In genomic region chr3:101885041-101885440, GRCm38 (mm10) we compare ENCODE assay signal across 14 mouse cellular contexts. TPM values are rescaled to one million over a fixed set of nuclear protein-coding genes. Genes with fewer than 3 reads are reported as not detected.
A peak's percentile ranks its signal among the peaks of the same experiment; 100 is the strongest.
DNase-seq lines count a peak whose midpoint lies in the region; ATAC-seq and TF ChIP-seq lines count a peak whose summit lies in the region.
"Had no signal": no experiment of that assay in that cellular context is flagged by ENCODE, and none has a peak within 500 bp of the region (broad histone marks: within the 10 kb centered on the region; RNA-seq: fewer than 3 reads in every experiment).

No protein-coding gene starts in this region.

- H3K4me2 ChIP-seq in hindbrain, embryonic 14.5 days (replicated peaks), result no peak overlapping the region
- H3K4me2 ChIP-seq in hindbrain, embryonic 12.5 days (replicated peaks), result no peak overlapping the region
- no peak overlapping the region for H3K4me2 ChIP-seq in midbrain, embryonic 14.5 days (ENCODE audit: low read length)
- H3K4me2 ChIP-seq in midbrain, embryonic 11.5 days, result no peak overlapping the region
- H3K4me2 ChIP-seq in hindbrain, postnatal 0 days (ENCODE audit: low read depth, low read length), result no peak overlapping the region
- H3K4me2 ChIP-seq in stomach, embryonic 16.5 days (ENCODE audit: low read depth, low read length), result no peak overlapping the region
- H3K4me2 ChIP-seq: liver, embryonic 15.5 days had no signal

- H3K4me3 ChIP-seq in hindbrain, embryonic 14.5 days (replicated peaks; ENCODE audit: low read length), result no peak overlapping the region
- H3K4me3 ChIP-seq in hindbrain, embryonic 12.5 days, result no peak overlapping the region
- H3K4me3 ChIP-seq in midbrain, embryonic 14.5 days (replicated peaks; ENCODE audit: low read depth, low read length), result no peak overlapping the region
- H3K4me3 ChIP-seq in midbrain, embryonic 11.5 days (ENCODE audit: low read depth, low read length), result no peak overlapping the region
- H3K4me3 ChIP-seq in hindbrain, postnatal 0 days (ENCODE audit: low read length), result no peak overlapping the region
- H3K4me3 ChIP-seq in stomach, embryonic 16.5 days (replicated peaks; ENCODE audit: low read length), result no peak overlapping the region
- H3K4me3 ChIP-seq: liver, embryonic 15.5 days had no signal

- no peaks in the 10 kb centered on the region for H3K27me3 ChIP-seq in hindbrain, embryonic 14.5 days (ENCODE audit: control insufficient read depth, insufficient read depth, low read length)
- no peaks in the 10 kb centered on the region for H3K27me3 ChIP-seq in hindbrain, embryonic 12.5 days
- H3K27me3 ChIP-seq in midbrain, embryonic 14.5 days (ENCODE audit: control insufficient read depth, insufficient read depth, low read length), result no peaks in the 10 kb centered on the region
- H3K27me3 ChIP-seq in midbrain, embryonic 11.5 days (ENCODE audit: control insufficient read depth, insufficient read depth, low read length), result no peaks in the 10 kb centered on the region
- H3K27me3 ChIP-seq in hindbrain, postnatal 0 days (ENCODE audit: insufficient read depth, low read length), result no peaks in the 10 kb centered on the region
- H3K27me3 ChIP-seq in stomach, embryonic 16.5 days (ENCODE audit: control insufficient read depth, insufficient read depth, low read length), result no peaks in the 10 kb centered on the region
- H3K27me3 ChIP-seq: liver, embryonic 15.5 days had no signal

- H3K36me3 ChIP-seq in hindbrain, embryonic 14.5 days (replicated peaks; ENCODE audit: control insufficient read depth, insufficient read depth), result peaks cover 7% of the 10 kb centered on the region; the same call in 1 of the 2 replicates
- H3K36me3 ChIP-seq in hindbrain, embryonic 12.5 days, result no peaks in the 10 kb centered on the region
- peaks cover 1% of the 10 kb centered on the region; the same call in 1 of the 2 replicates for H3K36me3 ChIP-seq in midbrain, embryonic 14.5 days (ENCODE audit: control insufficient read depth, insufficient read depth, low read length)
- H3K36me3 ChIP-seq in midbrain, embryonic 11.5 days (ENCODE audit: control insufficient read depth, insufficient read depth, low read length), result no peaks in the 10 kb centered on the region
- H3K36me3 ChIP-seq in hindbrain, postnatal 0 days (ENCODE audit: insufficient read depth, low read length), result peaks cover under 1% of the 10 kb centered on the region; the same call in 1 of the 2 replicates
- H3K36me3 ChIP-seq in stomach, embryonic 16.5 days (ENCODE audit: control insufficient read depth, insufficient read depth, low read length), result no peaks in the 10 kb centered on the region
- H3K36me3 ChIP-seq: liver, embryonic 15.5 days had no signal

- H3K27ac ChIP-seq in hindbrain, embryonic 14.5 days, result 0 out of 2 replicates have a peak overlapping the region, but pooled peaks have one; percentile 43
- H3K27ac ChIP-seq in hindbrain, embryonic 12.5 days, result no peak overlapping the region; the same call in 1 of the 2 replicates
- no peak overlapping the region for H3K27ac ChIP-seq in midbrain, embryonic 14.5 days (replicated peaks; ENCODE audit: low read depth, low read length)
- H3K27ac ChIP-seq in midbrain, embryonic 11.5 days (ENCODE audit: low read depth, low read length), result no peak overlapping the region
- H3K27ac ChIP-seq in hindbrain, postnatal 0 days, result no peak overlapping the region
- peak overlapping the region; percentile 11; the same call in 1 of the 2 replicates for H3K27ac ChIP-seq in stomach, embryonic 16.5 days (ENCODE audit: low read length)
- H3K27ac ChIP-seq: liver, embryonic 15.5 days had no signal

- no peaks in the 10 kb centered on the region for H3K9me3 ChIP-seq in hindbrain, embryonic 14.5 days (ENCODE audit: control insufficient read depth, low read length)
- H3K9me3 ChIP-seq in hindbrain, embryonic 12.5 days (replicated peaks), result no peaks in the 10 kb centered on the region
- no peaks in the 10 kb centered on the region for H3K9me3 ChIP-seq in midbrain, embryonic 14.5 days (ENCODE audit: control insufficient read depth, low read length)
- H3K9me3 ChIP-seq in midbrain, embryonic 11.5 days (ENCODE audit: control insufficient read depth, low read length), result no peaks in the 10 kb centered on the region
- H3K9me3 ChIP-seq in hindbrain, postnatal 0 days (ENCODE audit: low read length), result no peaks in the 10 kb centered on the region
- no peaks in the 10 kb centered on the region for H3K9me3 ChIP-seq in stomach, embryonic 16.5 days (replicated peaks; ENCODE audit: control insufficient read depth, low read length)
- H3K9me3 ChIP-seq: liver, embryonic 15.5 days had no signal

- peaks cover 5% of the 10 kb centered on the region; the same call in 1 of the 2 replicates for H3K4me1 ChIP-seq in hindbrain, embryonic 14.5 days (replicated peaks; ENCODE audit: control insufficient read depth, insufficient read depth, low read length)
- H3K4me1 ChIP-seq in hindbrain, embryonic 12.5 days, result peaks cover 8% of the 10 kb centered on the region
- H3K4me1 ChIP-seq in midbrain, embryonic 14.5 days (ENCODE audit: control insufficient read depth, insufficient read depth, low read length), result no peaks in the 10 kb centered on the region; the same call in none of the 2 replicates
- H3K4me1 ChIP-seq in midbrain, embryonic 11.5 days (ENCODE audit: control insufficient read depth, insufficient read depth, low read length), result no peaks in the 10 kb centered on the region
- H3K4me1 ChIP-seq in hindbrain, postnatal 0 days (ENCODE audit: insufficient read depth, low read length), result peaks cover 3% of the 10 kb centered on the region; the same call in 1 of the 2 replicates
- H3K4me1 ChIP-seq in stomach, embryonic 16.5 days (ENCODE audit: control insufficient read depth, insufficient read depth, low read length), result peaks cover 10% of the 10 kb centered on the region
- H3K4me1 ChIP-seq: liver, embryonic 15.5 days had no signal

- ATAC-seq in hindbrain, embryonic 14.5 days (ENCODE audit: low FRiP score), result peak; percentile 64; the same call in 1 of the 2 replicates
- no peak for ATAC-seq in hindbrain, embryonic 12.5 days (ENCODE audit: low FRiP score)
- ATAC-seq in midbrain, embryonic 14.5 days (ENCODE audit: low FRiP score, low TSS enrichment), result no peak
- ATAC-seq in midbrain, embryonic 11.5 days (ENCODE audit: low FRiP score), result no peak
- no peak for ATAC-seq in hindbrain, postnatal 0 days
- no peak for ATAC-seq in stomach, embryonic 16.5 days (ENCODE audit: insufficient read depth, low FRiP score)

- WGBS in hindbrain, embryonic 14.5 days, result 45% methylated on average over 4 of the region's 4 CpGs
- 53% methylated on average over 4 of the region's 4 CpGs for WGBS in hindbrain, embryonic 12.5 days
- 54% methylated on average over 4 of the region's 4 CpGs for WGBS in midbrain, embryonic 14.5 days
- WGBS in midbrain, embryonic 11.5 days, result 84% methylated on average over 4 of the region's 4 CpGs
- WGBS in hindbrain, postnatal 0 days, result 36% methylated on average over 4 of the region's 4 CpGs
- 37% methylated on average over 4 of the region's 4 CpGs for WGBS in stomach, embryonic 16.5 days

- H3K9ac ChIP-seq in hindbrain, embryonic 14.5 days, result no peak overlapping the region
- no peak overlapping the region for H3K9ac ChIP-seq in hindbrain, embryonic 12.5 days
- H3K9ac ChIP-seq in midbrain, embryonic 14.5 days (replicated peaks; ENCODE audit: low read length), result no peak overlapping the region
- H3K9ac ChIP-seq in midbrain, embryonic 11.5 days (ENCODE audit: low read length), result no peak overlapping the region
- no peak overlapping the region for H3K9ac ChIP-seq in hindbrain, postnatal 0 days (replicated peaks; ENCODE audit: low read length)
- H3K9ac ChIP-seq in stomach, embryonic 16.5 days (ENCODE audit: low read length), result no peak overlapping the region
- H3K9ac ChIP-seq: liver, embryonic 15.5 days had no signal

- no peak for DNase-seq in hindbrain, embryonic 14.5 days (ENCODE audit: low spot score)
- DNase-seq in midbrain, embryonic 14.5 days, result peak; percentile 70
- DNase-seq in midbrain, embryonic 11.5 days (ENCODE audit: low spot score, missing footprints), result no peak
- DNase-seq in hindbrain, postnatal 0 days (ENCODE audit: low spot score), result peak; percentile 46
- no peak for DNase-seq in right cerebral cortex, postnatal 4 days
- DNase-seq: embryo, embryonic 11 days; kidney, adult 9 months; right cerebral cortex, postnatal 14 days; thymus, postnatal 4 days had no signal

- TF ChIP-seq CTCF in hindbrain, postnatal 0 days (IDR thresholded peaks at IDR 0.05; ENCODE audit: low read depth), result no peak

RNA-seq across cellular contexts. Expression of gene Mab21l3, which starts 36.3 kb away (rescaled TPM):
- polyA plus RNA-seq in hindbrain, embryonic 14.5 days (2014; fragmentation: Nextera tagmentation; extraction: Ambion mirVana), result 0.08 and 0.12 TPM in 2 replicates
- 0.71 and 0.72 TPM in 2 replicates for polyA plus RNA-seq in hindbrain, embryonic 12.5 days (2016; fragmentation: Nextera tagmentation; extraction: Ambion mirVana)
- 0.23 TPM in 1 of 2 replicates, not detected in the other for polyA plus RNA-seq in midbrain, embryonic 14.5 days (2014; fragmentation: Nextera tagmentation; extraction: Ambion mirVana)
- 0.34 and 0.55 TPM in 2 replicates for polyA plus RNA-seq in midbrain, embryonic 11.5 days (2014; fragmentation: Nextera tagmentation; extraction: Ambion mirVana)
- total RNA-seq in hindbrain, postnatal 0 days (2014; rRNA removed), result 0.10 and 0.72 TPM in 2 replicates
- polyA plus RNA-seq in hindbrain, postnatal 0 days (2015; fragmentation: Nextera tagmentation; extraction: Ambion mirVana), result 0.04 and 0.09 TPM in 2 replicates
- polyA plus RNA-seq in stomach, embryonic 16.5 days (2015; fragmentation: Nextera tagmentation; extraction: Ambion mirVana), result 3.1 and 3.3 TPM in 2 replicates
- total RNA-seq: layer of hippocampus, adult 8-10 months; megakaryocyte-erythroid progenitor cell, adult 5-6 weeks had no signal
- polyA plus RNA-seq: liver, embryonic 15.5 days had no signal

RNA-seq across cellular contexts. Expression of gene Slc22a15, which starts 39.2 kb away (rescaled TPM):
- polyA plus RNA-seq in hindbrain, embryonic 14.5 days (2014; fragmentation: Nextera tagmentation; extraction: Ambion mirVana), result 6.1 and 6.4 TPM in 2 replicates
- polyA plus RNA-seq in hindbrain, embryonic 12.5 days (2016; fragmentation: Nextera tagmentation; extraction: Ambion mirVana), result 9.3 and 10.4 TPM in 2 replicates
- polyA plus RNA-seq in midbrain, embryonic 14.5 days (2014; fragmentation: Nextera tagmentation; extraction: Ambion mirVana), result 7.9 and 8.8 TPM in 2 replicates
- polyA plus RNA-seq in midbrain, embryonic 11.5 days (2014; fragmentation: Nextera tagmentation; extraction: Ambion mirVana), result 4.6 and 5.0 TPM in 2 replicates
- total RNA-seq in hindbrain, postnatal 0 days (2014; rRNA removed), result 11.1 and 12.5 TPM in 2 replicates
- polyA plus RNA-seq in hindbrain, postnatal 0 days (2015; fragmentation: Nextera tagmentation; extraction: Ambion mirVana), result 5.0 and 5.7 TPM in 2 replicates
- polyA plus RNA-seq in stomach, embryonic 16.5 days (2015; fragmentation: Nextera tagmentation; extraction: Ambion mirVana), result 4.5 and 4.7 TPM in 2 replicates

Comparison
In these comparisons a context has a peak if more than half of its experiments do, and no peak if none do; other contexts are left out.
1. DNase-seq: peak in midbrain, embryonic 14.5 days (single experiment) and hindbrain, postnatal 0 days (single experiment); none in hindbrain, embryonic 14.5 days (single experiment), midbrain, embryonic 11.5 days (single experiment) and right cerebral cortex, postnatal 4 days (single experiment).
2. H3K27ac ChIP-seq: peak in hindbrain, embryonic 14.5 days (single experiment) and stomach, embryonic 16.5 days (single experiment); none in hindbrain, embryonic 12.5 days (single experiment), midbrain, embryonic 14.5 days (single experiment), midbrain, embryonic 11.5 days (single experiment) and hindbrain, postnatal 0 days (single experiment).